Mouse (Mus musculus): ENCODE measurements around the gene Wbp11.
A peak's percentile ranks its signal among the peaks of the same experiment; 100 is the strongest.

Wbp11 gene

DNA sequence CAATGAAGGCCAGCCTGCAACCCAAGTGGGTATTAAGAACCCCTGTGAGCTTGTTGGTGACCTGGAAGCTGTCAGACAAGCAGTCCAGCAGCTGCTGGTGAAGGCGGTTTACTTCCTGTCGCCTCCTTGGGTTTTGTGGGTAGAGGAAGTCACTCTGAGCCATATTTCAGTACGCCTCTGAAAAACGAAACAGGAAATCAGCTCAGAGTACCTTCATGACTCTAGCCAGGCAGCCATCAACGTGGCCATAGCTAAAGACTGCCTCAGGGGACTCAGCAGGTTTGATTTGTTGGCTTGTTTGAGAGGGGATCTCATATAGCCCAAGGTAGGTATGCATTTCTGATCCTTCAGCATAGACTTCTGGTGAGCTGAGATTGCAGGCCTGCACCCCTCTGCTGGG, 3.7 kb upstream of the Wbp11 start:
- no peak for DNase-seq

DNA sequence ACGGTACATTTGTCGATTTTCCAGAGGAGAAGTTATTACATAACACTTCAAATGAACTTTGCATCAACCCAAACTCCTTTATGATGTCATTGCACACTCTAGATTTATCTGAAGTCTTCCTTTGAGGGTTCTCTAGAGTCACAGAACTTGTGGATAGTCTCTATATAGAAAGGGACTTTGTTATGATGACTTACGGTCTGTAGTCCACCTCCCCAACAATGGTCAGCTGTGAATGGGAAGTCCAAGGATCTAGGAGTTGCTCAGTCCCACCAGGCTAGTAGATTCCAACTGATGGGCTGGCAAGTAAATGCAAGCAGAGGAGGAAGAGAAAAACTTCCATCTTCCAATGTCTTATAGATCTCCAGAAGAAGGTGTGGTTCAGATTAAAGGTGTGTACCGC, 648 bp upstream of the Wbp11 start:
- no peak for DNase-seq

DNA sequence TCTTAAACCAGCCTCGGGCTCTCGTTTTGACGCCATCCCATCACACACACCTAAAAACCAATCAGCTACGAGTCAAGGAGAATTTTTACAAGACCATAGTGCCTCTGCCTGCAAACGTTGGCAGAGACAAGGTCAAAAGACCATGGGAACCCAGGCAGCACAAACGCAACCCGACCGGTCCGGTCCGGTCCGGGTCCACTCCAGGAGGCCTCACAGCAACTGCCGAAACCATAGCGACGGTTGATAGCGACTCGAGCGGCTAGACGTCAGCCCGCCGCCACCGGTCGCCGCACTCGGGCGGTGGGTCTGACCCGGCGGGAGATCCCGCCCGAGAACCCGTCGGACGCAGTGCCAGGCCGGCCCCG, 535 bp downstream of the Wbp11 start, which contains the start of gene BC049715:
BC049715 (plus strand) TSS at position 111 of the 365 bp plus-strand sequence.
- DNase-seq = no peak

DNA sequence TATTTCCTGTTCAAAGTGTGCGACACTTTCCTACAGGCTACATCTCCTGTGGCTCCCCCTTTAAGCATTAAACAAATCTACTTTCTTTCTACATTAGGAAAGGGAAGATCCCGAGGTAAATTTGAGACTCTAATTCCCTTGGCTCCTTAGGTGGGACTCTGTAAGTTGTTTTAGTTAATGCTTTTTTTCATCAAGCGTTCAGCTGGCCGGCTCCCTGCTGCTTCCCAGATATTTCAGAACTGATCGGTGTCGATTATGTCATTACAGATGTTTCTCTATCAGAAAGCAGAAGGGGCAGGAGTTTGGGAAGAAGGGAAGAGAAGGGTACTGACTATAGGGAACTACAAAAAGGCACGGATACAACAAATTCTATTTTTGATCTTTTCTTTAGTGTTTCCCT, 917 bp downstream of the Wbp11 start:
- no peak for DNase-seq

DNA sequence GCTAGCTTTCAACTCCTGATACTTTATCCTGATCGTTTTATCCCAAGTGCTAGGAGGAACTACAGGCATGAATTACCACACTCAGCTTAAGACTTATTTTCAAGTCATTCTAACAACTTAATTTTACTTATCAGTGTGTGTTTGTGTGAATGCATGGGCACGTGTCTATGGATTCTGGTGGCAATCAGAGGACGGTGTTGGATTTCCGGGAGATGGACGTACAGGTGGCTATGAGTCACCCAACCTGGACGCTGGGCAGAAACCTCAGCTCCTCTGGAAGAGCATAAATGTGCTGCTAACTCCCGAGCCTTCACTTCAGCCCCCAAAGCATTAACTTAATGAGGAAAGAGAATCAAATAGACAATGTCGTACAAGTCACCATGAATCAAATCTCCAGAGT, 3.0 kb downstream of the Wbp11 start:
- no peak for DNase-seq

DNA sequence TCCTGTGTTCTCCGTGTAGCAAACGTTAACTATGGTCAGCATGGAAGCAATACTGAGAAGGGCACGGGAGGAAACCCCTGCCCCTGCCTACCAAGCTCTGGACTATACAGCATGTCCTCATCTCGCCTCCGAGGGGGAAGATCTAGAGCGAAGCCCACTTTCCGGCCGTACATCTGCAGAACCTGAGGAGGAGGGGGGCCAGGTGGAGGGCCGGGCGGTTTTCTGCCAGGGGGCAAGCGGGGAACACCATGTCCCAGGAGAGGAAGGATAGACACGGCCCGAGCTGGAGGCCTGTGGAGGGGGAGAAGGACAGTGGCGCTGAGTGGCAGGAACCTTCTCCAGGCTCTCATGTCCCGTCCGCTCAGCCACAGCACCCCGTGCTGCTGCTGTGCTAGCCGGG, 6.9 kb downstream of the Wbp11 start:
- no peak for DNase-seq

DNA sequence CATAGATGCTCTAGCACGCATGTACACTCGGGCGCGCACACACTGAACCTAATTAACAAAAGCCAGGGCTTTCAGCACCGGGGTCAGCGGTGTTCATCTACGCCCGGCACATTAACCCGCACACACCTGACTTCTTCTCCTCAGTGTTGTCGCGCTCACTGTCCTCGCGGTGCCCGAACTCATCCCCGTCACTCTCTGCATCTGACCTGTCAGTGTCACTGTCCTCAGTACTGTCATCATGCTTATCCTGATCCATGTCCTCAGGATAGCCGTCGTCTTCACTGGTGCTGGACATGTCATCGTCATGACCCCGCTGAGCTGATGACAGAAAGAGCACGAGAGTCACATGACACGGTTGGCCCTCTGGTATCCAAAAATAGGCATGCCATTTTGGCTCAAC, 7.7 kb downstream of the Wbp11 start:
- DNase-seq = no peak

DNA sequence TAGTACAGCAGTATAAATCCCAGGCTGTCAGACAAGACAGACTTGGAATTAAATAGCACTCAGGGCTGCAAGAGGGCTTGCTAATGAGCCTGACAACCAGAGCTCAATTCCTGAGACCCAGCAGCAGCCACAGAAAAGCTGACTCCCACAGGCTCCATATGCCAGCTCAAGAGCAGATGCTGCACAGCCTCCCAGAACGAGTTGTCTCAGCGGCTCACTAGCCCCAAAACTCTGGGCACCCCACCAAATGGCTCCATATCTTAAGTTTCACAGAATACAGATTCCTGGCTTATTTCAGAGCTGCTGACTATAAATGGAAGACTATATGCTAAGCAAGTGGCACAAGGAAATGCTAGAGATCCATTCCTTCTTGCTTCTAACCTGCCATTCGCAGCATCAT, 10.5 kb downstream of the Wbp11 start:
- DNase-seq = no peak

DNA sequence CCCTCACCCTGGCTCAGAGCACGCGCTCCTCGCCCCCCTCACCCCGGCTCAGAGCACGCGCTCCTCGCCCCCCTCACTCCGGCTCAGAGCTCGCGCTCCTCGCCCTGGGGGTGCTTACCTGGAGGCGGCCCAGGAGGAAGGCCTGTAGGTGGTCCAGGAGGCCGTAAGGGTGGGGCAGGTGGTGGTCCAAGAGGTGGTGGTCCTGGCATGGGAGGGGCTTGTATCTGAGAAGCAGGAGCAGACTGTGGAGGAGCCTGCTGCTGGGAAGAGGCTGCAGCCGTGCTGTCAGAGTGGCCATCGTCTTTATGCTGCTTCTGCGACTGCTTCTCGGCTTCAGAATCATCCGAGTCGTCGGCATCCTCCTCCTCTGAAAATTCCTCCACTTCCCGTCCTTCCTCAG, 11.2 kb downstream of the Wbp11 start:
- no peak for DNase-seq

DNA sequence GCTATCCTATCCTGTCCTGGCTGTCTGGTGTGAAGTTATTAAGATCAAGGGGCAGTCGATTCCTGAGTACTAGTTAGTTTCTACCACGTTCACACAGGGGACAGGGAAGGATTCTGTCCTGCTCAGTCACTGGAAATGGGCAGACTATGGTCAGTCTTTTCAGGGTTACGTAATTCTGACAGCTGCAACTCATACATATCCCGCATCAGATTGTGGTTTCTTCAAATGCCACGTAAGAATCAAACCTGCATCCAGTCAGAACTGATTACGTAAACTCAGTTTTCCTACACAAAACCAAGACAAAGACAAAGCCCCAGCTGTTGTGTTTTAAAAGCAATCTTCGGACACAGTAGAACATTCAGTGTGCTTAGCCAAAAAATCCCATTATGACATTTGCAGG, 12.7 kb downstream of the Wbp11 start:
- no peak for DNase-seq

DNA sequence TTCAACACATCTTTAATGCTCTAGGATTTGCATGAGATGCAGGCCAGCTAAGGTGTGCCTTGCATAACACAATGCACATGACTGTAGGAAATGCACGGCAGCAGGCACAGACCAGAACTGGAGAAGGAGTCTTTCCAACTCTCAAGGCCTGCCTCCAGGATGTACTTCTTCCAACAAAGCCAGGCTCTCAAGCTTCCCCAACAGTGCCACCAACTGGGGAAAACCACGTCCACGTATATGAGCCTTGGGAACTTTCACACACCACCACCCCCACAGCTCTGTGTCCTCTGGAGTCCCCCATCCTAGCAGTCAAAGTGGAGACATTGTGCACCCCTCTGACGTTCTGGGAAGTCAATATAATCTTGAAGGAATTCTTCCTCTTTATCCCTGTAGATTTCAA, 14.9 kb downstream of the Wbp11 start:
- no peak for DNase-seq

DNA sequence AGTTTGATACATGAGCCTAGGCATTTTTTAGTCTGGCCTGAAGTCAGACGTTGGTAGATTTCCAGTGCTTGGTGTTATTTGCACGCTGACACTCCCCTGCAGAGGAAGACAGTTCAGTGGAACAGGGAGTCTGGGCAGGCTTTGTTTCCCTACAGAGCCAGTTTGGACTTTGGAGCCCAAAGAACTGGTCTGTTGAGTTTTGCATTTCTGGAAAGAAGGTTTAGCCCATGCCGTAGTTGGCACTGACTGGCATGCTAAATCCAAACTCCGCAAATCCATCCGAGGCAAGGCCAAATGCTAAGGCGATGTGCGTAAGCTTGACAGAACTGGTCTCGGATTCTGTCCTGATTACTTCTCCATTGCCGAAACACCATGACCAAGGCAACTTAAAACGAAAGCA, 16.8 kb downstream of the Wbp11 start:
- DNase-seq = no peak

DNA sequence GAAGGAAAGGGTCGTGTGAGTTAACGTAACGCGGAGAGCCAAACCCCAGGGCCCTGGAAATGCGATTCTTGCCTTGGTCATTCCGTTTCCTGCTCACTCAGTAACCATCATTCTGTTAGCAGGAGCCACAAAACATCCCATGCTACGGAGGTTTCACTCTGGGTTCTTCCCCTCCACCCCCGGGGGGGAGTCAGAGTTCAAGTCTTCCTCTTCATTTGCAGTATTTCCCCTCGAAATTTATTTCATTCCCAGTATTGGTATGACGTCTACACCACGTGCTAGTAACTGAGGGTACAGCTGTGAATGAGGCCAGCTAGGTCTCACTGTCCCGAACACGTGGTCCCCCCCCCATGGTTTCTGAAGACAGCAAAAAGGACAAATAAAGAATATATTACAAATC, 18.4 kb downstream of the Wbp11 start:
- no peak for DNase-seq

DNA sequence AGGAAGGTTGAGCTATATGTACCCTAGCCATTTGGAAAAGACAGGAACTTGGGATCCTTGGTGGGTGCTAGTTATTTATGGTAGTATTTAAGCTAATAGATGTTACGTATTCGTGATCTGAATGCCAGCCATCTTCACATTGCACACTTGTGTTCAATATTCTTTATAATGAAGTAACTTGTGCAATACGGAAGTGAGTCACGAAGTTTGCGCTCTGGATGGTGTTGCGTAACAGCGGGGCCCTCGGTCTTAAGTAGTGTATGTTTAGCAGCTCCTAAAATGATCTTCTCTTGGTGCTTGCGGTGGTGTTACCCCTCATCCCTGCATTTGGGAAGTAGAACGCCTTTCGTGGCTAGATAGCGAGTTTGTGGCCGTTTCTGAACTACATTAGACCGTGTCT, 19.0 kb downstream of the Wbp11 start:
- DNase-seq = peak; percentile 52

DNA sequence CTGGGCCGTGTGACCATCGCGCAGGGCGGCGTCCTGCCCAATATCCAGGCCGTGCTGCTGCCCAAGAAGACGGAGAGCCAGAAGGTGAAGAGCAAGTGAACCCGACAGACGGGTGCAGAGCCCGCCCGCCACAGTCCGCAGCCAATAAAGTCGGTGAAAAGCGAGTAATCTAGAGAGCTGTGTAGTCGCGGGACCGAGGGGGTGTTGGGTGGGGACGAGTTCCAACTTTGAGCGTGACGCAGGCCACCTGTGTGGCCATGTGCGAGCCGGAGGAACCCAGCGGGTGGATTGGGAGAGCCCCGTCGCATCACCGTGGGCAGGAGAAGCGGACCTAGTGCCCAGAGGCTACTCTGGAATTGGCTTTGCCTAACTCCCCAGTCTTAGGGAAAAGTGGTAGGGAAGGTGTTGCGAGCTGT, 19.4 kb downstream of the Wbp11 start:
- DNase-seq = peak; percentile 68

DNA sequence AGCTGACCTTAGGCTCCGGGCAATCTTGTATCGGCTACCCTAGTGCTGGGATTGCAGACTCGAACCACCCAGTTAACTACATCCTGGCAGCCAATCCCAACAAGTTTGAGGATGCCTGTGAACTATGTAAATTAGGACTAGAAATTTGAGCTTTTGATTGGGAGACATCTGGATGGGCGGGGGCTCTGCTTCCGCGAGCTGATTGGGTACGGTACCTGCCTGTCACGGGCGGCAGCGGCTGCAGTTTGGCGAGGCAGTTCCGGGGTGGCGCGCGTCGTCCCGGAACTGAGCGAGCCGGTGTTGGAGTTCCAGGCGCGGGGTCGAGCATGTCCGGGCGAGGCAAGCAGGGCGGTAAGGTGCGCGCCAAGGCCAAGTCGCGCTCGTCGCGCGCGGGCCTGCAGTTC, 20.0 kb downstream of the Wbp11 start, which contains the start of gene H2afj:
H2afj (plus strand) TSS at position 231 of the 404 bp plus-strand sequence.
- peak; percentile 98 for DNase-seq

DNA sequence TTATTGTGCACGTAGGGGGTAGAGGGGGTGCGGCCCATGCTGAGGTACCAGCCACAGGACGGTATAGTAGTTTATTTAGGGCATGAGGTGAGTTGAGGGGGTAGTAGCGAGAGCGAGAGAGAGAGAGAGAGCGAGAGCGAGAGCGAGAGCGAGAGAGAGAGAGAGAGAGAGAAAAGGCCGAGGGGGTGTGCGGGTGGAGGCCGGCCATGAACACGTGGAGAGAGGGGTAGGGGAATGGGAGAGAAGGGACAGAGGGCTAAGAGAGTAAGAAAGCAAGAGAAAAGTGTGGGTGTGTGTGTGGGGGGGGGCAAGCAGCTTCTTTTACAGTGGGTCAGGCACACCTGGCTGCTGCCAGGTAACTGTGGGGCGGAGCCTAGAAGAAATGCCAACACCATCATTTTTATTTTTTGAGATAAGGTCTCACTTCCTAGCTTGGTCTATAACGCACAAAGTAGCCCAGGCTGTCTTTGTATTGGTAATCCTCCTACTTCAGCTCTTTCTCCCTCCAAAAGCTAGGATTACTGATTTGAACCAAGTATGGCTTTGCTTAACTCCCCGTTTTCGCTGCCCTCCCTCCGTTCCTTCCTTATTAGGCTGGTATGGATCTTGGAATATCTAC, 20.5 kb downstream of the Wbp11 start:
- DNase-seq = no peak

DNA sequence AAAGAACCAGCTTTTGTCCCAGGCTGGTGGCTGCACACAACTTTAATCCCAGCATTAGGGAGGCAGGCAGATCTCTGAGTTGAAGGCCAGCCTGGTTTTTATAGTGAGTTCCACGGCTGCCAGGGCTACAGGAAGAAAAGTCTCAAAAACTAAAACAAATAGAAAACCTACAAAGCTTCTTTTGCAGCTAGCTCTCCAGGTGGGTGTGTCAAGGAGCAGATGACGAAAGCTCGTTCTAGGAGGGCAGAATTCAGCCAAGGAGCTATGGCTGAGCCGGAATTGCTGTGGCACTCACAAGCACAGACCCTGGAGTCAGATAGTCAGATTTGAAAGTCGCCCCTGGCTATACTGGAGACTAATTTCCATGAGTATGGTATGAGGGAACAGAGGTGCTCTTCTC, 21.2 kb downstream of the Wbp11 start:
- DNase-seq = no peak

DNA sequence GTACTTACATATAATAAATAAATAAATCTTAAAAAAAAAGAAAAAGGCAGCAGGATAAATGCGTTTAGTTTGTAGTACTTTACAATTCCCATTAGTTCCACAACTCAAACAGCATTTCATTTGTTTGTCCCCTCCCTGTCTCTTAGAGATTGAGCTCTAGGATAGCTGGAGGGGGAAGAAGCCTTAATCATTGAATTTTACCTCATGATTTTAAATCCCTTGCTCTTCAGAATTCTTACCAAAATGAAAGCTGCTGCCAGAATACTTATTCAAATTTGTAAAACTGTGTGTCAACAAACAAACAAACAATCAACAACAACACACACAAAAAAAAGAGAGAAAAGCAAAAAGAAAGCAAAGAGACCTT, 22.6 kb downstream of the Wbp11 start:
- DNase-seq = no peak

DNA sequence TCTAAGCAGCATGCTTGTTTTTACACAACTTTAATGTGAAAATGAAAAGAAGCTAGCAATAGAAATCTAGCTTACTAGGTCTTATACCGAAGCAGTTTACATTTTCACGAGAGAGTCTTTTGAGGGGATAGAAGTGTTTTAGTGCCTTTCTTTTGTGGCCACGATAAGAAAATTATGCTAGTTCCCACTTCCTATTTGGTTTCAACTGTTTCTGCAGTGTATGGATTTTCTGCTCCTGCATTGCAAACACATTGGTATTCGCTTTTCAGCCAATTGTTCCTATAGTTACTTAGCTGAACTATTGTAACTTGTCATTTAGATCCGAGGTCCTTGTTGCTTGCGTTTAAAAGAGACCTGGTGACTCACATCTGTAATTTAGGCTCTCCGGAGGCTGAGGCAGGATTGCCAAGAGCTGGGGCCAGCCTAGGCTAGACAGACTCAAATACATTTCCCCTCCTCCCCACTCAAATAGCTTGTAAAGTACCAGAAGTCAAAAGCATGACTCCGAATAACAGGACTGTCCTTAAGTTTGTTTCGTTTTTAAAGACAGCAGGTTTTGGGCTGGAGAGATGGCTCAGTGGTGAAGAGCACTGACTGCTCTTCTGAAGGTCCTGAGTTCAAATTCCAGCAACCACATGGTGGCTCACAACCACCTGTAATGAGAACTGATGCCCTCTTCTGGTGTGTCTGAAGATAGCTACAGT, 23.2 kb downstream of the Wbp11 start:
- DNase-seq = peak; percentile 37

DNA sequence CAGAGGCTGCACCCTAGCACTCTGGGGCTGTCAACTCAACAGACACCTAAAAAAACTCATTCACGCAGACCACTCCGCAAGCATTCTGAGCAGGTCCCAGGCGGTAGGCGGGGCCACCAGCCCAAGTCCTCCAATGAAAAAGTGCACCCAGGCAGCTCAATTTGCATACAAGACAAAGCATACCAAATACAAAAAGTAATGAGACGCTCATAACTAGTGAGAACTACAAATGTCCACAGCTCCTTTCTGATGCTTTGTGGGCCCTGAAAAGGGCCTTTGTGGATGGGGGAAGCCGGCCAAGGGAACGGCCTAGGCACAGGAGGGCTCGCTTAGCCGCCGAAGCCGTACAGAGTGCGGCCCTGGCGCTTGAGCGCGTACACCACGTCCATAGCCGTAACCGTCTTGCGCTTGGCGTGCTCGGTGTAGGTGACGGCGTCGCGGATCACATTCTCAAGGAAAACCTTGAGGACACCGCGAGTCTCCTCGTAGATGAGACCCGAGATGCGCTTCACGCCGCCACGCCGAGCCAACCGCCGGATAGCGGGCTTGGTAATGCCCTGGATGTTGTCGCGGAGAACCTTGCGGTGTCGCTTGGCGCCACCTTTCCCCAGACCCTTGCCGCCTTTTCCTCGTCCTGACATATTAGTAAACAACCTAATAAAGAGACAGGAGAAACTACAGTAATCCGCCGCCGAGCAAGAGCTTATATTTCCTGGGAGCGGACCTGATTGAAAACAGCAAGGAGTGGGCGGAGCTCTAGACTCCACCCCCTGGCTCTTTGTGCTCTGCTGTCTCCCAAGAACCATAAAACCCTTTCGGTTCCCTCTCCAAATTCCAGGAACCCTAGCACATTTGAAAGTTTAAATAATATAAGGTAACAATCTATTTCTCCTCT, 24.0 kb downstream of the Wbp11 start, which contains the start of gene Hist4h4:
Hist4h4 (minus strand) TSS at position 677 of the 895 bp plus-strand sequence.
- peak; percentile 98 for DNase-seq

DNA sequence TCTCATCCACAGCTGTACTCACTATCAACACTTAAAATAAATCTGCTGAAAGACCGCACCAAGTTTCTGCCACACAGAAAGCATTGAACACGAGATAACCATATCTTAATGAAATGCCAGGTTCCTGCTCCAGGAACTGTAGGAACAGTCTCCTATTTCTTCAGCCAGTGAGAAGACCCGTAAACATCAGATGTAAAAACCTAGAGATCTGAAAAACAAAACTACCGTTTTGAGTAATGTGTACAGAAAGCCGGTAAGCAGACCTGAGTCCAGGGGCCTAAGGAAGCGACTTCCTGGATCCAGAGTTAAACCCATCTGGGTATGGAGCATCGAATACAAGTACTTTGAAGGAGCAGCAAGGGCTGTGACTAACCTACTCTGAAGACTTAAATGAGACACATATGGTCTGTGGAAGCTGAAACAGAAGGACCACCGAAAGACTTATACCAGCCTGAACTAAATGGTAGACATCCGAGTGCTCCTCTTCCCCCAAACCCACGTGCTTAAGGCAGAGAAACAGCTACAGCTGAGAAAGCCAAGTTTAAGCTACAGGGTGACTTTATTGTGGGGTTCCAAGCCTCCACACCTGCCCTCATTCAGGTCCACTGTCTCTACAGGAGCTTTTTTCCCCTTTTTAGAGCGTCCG, 24.8 kb downstream of the Wbp11 start:
- peak; percentile 44 for DNase-seq

DNA sequence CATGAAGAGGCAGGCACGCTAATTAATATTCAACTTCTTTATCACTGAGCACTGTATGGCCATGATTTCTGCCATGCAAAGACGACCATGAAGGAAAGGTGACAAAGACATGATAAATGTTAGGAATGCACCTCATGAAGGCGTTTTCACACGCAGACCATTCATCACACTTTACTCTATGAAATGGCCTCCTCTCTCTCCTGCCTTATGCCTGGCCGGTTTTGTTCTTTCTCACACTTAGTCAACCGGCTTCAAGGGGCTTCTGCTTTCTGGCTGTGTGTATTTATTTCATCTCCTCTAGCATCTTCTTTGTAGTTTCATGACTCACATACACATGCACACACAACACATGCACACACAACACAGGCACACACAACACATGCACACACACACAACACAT, 26.8 kb downstream of the Wbp11 start:
- no peak for DNase-seq
